Mouse (Mus musculus): ENCODE results near the gene Vapb. TPM values are rescaled to one million over a fixed set of nuclear protein-coding genes. Genes with fewer than 3 reads are reported as not detected.

Gene Vapb
- total and polyA plus RNA-seq, 3 experiments, result 29.1 to 483 (median 46.5) TPM

GRCm38 (mm10) chr2:173698850-173699249 is 38.5 kb upstream of the Vapb start:
- TF ChIP-seq POLR2AphosphoS2 (IDR thresholded peaks at IDR 0.05; ENCODE audit: low read length), result no peak
- no peak for TF ChIP-seq CHD1 (IDR thresholded peaks at IDR 0.05; ENCODE audit: low read depth, low read length)
- no peak for TF ChIP-seq MYB (IDR thresholded peaks at IDR 0.05; ENCODE audit: low read depth, low read length)
- TF ChIP-seq GABPA (IDR thresholded peaks at IDR 0.05; ENCODE audit: low read depth, low read length), result no peak
- TF ChIP-seq SMC3 (IDR thresholded peaks at IDR 0.05; ENCODE audit: low read depth, low read length), result no peak
- TF ChIP-seq ZNF384 (IDR thresholded peaks at IDR 0.05; ENCODE audit: low read depth, low read length), result no peak
- no peak for TF ChIP-seq ELF1 (IDR thresholded peaks at IDR 0.05; ENCODE audit: low read depth, low read length)
- no peak for TF ChIP-seq EP300 (IDR thresholded peaks at IDR 0.05; ENCODE audit: low read depth in 1 of 2, low read length in 2 of 2)
- no peak for TF ChIP-seq ZMIZ1 (IDR thresholded peaks at IDR 0.05; ENCODE audit: low read depth, low read length)
- no peak for TF ChIP-seq ZKSCAN1 (IDR thresholded peaks at IDR 0.05; ENCODE audit: low read depth, low read length)
- no peak for TF ChIP-seq E2F4 (IDR thresholded peaks at IDR 0.05; ENCODE audit: borderline replicate concordance, low read depth, low read length)
- Histone ChIP-seq H3K36me3 (ENCODE audit: control insufficient read depth in 1 of 2, insufficient read depth in 2 of 2, low read length in 2 of 2) (peaks cover 0 to 13% of the 10 kb centered on the region in 2 experiments; a peak in 2 of 4 replicates), H3K4me3 (ENCODE audit: control insufficient read depth in 1 of 2, insufficient read depth in 1 of 2, low read depth in 2 of 2, low read length in 2 of 2) (no peak overlapping the region), H3K9me3 (replicated peaks; ENCODE audit: insufficient read depth, low read length) (no peaks in the 10 kb centered on the region), H3K9ac (ENCODE audit: control insufficient read depth, low read depth, low read length, poor library complexity, severe bottlenecking) (no peak overlapping the region), H3K27me3 (ENCODE audit: control insufficient read depth in 1 of 2, insufficient read depth in 2 of 2, low read length in 2 of 2) (no peaks in the 10 kb centered on the region), H3K27ac (ENCODE audit: control insufficient read depth, low read depth, low read length) (no peak overlapping the region), H3K4me1 (ENCODE audit: control insufficient read depth in 1 of 2, insufficient read depth in 2 of 2, low read length in 2 of 2) (no peaks in the 10 kb centered on the region), H3K79me2 (ENCODE audit: control insufficient read depth, insufficient read depth, low read length, poor library complexity) (no peaks in the 10 kb centered on the region)
- no peak for DNase-seq (ENCODE audit: low read depth, low spot score)

GRCm38 (mm10) chr2:173702096-173702866 is 35.0 kb upstream of the Vapb start:
- Histone ChIP-seq H3K79me2 (ENCODE audit: control insufficient read depth, insufficient read depth, low read length, poor library complexity) (no peaks in the 10 kb centered on the region), H3K4me3 (ENCODE audit: control insufficient read depth in 1 of 2, insufficient read depth in 1 of 2, low read depth in 2 of 2, low read length in 2 of 2) (no peak overlapping the region), H3K9ac (ENCODE audit: control insufficient read depth, low read depth, low read length, poor library complexity, severe bottlenecking) (no peak overlapping the region), H3K27me3 (ENCODE audit: control insufficient read depth in 1 of 2, insufficient read depth in 2 of 2, low read length in 2 of 2) (no peaks in the 10 kb centered on the region), H3K9me3 (replicated peaks; ENCODE audit: insufficient read depth, low read length) (no peaks in the 10 kb centered on the region), H3K36me3 (ENCODE audit: control insufficient read depth in 1 of 2, insufficient read depth in 2 of 2, low read length in 2 of 2) (peaks cover 0 to 8% of the 10 kb centered on the region in 2 experiments; a peak in 2 of 4 replicates), H3K27ac (ENCODE audit: control insufficient read depth, low read depth, low read length) (no peak overlapping the region), H3K4me1 (ENCODE audit: control insufficient read depth in 1 of 2, insufficient read depth in 2 of 2, low read length in 2 of 2) (no peaks in the 10 kb centered on the region)
- TF ChIP-seq TCF12 (IDR thresholded peaks at IDR 0.05; ENCODE audit: low read depth, low read length), result no peak
- no peak for TF ChIP-seq TAL1 (IDR thresholded peaks at IDR 0.05; ENCODE audit: low read length)
- no peak for TF ChIP-seq ETS1 (IDR thresholded peaks at IDR 0.05; ENCODE audit: low read depth, low read length)
- no peak for TF ChIP-seq ZKSCAN1 (IDR thresholded peaks at IDR 0.05; ENCODE audit: low read depth, low read length)
- no peak for TF ChIP-seq NELFE (IDR thresholded peaks at IDR 0.05; ENCODE audit: low read depth, low read length)
- TF ChIP-seq MAX (IDR thresholded peaks at IDR 0.05; ENCODE audit: low read length), result no peak
- TF ChIP-seq GATA1 (IDR thresholded peaks at IDR 0.05; ENCODE audit: low read depth, low read length), result no peak
- TF ChIP-seq CHD2 (IDR thresholded peaks at IDR 0.05; ENCODE audit: low read length), result no peak
- no peak for TF ChIP-seq MEF2A (IDR thresholded peaks at IDR 0.05; ENCODE audit: extremely low read depth, insufficient replicate concordance, low read depth, low read length, poor library complexity, severe bottlenecking)
- no peak for DNase-seq (ENCODE audit: low read depth, low spot score)

Measured in MEL (cell line).